Mouse (Mus musculus) gastrocnemius, postnatal 10 days (tissue): ENCODE measurements at regions not wholly inside any gene's neighbourhood (a gene's known extent, or its start where the extent isn't known, plus 50 kb on each side); places are given as distances from the start of the nearest gene placed in this dataset.

Experiments
- DNase-seq: peaks from one replicate; pipeline ENCODE4 v3.0.0; 2021; ENCODE audit warnings: mixed read lengths

GRCm38 (mm10) chr3:14952169-14952729 is 66.2 kb downstream of the Car2 start:
- DNase-seq, result no peak

DNA sequence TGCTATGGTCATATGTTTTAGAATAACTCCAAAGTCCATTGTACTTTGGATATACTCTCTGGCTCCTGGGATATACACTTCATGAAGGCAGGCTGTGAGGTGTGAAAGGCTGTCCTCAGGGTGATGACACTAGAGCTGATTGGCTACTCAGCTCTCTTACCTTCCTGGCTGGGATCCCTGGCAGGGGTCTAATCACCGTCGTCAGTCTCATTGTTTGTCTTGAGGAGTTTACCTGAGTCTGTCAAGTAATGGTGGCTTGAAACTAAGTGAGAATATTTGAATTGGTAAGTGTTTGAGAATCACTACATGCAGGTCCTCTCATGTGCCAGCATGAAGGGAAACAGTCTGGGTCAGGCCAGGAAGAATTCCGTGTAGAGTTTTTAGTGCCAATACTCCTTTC is 66.9 kb downstream of the Car2 start:
- DNase-seq, result no peak

DNA sequence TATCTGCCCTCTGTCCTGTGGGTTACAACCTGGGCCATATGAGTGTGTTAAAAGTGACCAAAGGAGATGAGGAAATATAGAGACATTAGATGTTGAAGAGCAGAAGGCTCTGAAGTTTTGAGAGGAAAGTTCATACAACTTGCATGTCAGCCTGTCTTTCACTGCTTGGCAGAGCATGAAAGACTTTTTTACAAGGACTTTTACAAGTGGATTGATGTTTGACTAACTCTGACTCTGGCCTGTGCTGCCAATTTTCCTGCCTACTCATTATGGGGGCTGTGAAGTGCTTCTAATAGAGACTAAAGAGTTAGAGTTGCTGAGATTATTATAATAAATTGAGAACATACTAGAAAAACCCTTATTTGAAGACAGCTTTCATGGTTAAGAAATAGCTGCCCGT is 71.4 kb downstream of the Car2 start:
- DNase-seq, result no peak

GRCm38 (mm10) chr3:14958277-14958676 is 72.2 kb downstream of the Car2 start:
- no peak for DNase-seq

GRCm38 (mm10) chr3:14959586-14959985 is 73.5 kb downstream of the Car2 start:
- DNase-seq, result no peak

GRCm38 (mm10) chr3:14964795-14965194 is 78.7 kb downstream of the Car2 start:
- no peak for DNase-seq

GRCm38 (mm10) chr3:14965438-14966044 is 79.5 kb downstream of the Car2 start:
- DNase-seq, result no peak

DNA sequence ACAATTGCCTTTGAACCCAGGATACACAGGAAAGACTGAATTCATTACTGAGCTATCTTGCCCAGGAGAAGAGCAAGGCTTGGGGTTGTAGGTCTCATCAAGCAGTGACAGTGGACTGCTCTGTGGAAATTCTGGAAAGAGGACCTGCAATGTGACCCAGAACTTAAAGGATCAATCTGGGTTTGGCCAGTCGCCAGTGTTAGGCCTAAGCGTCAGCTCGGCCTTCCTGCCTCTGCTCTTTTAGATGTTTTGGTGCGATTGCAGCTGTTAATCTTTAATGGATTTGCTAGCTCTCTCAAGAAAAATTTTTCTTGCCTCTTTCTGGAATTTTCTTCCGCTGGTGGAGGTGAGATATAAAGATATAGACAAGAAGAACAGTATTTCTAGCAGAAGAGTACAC is 81.2 kb downstream of the Car2 start:
- DNase-seq, result no peak

DNA sequence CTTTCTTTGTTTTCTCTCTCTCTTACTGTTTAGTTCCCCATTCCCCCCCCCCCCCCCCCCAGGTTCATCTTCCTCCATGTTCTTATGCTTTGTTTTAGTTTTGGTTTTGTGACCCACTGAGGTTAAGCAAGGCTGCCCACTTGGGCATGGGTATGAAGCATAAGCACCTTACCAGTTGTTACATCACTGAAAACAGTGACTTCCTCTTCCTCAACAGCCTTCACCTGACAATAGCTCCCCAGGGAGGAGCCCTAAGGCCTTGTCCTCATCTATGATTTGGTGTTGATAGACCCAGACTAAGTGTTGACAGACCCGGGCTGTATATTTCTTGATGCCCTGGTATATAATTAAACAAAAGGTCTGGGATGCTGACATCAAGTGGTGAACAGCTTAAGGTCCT is 82.3 kb downstream of the Car2 start:
- no peak for DNase-seq

GRCm38 (mm10) chr3:14969698-14970097 is 83.6 kb downstream of the Car2 start:
- DNase-seq, result no peak

GRCm38 (mm10) chr3:14971647-14972046 is 85.6 kb downstream of the Car2 start:
- DNase-seq, result no peak

- DNase-seq, result no peak
Measured at GRCm38 (mm10) chr3:14974758-14975157, 88.7 kb downstream of the Car2 start.

DNA sequence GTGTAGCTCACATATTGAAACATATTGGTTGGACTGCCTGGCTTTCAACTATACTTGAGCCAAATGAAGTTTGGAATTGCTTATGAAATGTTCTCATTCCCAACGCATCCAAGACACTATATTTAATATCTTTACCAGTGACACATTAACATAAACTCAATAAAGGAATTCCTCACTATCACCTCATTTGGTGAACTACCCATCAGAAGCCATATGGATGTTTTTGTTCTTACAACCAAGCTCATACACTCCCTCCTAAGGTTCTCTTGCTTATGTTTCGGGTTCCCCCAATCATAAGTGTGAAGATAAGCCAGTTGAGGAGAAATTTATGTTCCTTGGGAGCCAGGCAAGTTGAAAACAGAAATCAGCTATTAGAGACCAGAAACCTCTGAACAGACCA is 89.1 kb downstream of the Car2 start:
- DNase-seq, result no peak

GRCm38 (mm10) chr3:14979116-14979613 is 93.1 kb downstream of the Car2 start:
- DNase-seq, result no peak

DNA sequence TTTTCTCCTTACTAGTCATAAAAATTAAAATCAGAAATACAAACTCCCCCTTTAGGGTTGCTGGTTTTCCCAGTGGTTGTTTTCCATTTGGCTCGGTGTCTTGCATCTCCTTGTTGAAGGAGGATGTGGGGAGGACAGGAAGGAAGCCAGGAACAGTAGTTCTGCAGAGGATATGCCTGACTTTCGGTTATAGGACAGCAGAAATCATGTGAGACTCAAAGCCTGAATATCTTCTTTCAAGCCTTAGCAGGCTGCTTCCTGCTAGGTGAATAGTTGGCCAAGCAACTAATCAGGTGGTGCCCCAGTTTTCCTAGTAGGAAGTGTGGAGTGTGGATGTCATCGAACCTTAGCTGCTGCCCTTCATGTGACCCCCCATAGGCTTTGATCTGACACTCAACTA is 103.6 kb downstream of the Car2 start:
- DNase-seq, result no peak

DNA sequence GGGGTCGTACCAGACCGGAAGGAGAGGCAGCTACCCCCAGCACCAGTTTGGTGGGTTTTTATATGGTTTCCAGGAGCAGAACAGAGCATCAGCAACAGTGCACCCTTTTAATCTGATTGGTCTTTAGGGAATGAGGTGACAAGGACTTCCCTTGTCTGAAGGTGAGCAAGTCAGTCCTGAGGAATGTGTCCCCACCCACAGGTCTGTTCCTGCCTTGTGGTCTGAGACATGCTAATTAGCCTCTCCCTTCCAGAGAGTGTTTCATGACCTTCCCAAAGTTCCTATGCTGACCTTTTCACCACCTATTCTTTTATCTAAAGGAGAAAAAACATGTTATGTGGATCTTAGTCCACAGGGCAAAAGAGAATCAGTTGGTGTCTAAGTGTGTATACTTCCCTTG is 107.9 kb downstream of the Car2 start:
- no peak for DNase-seq

- DNase-seq, result no peak
Measured at GRCm38 (mm10) chr3:14997241-14997640, 111.2 kb downstream of the Car2 start.

GRCm38 (mm10) chr3:14998521-14998920 is 112.4 kb downstream of the Car2 start:
- no peak for DNase-seq

GRCm38 (mm10) chr3:14999411-14999810 is 113.3 kb downstream of the Car2 start:
- no peak for DNase-seq

DNA sequence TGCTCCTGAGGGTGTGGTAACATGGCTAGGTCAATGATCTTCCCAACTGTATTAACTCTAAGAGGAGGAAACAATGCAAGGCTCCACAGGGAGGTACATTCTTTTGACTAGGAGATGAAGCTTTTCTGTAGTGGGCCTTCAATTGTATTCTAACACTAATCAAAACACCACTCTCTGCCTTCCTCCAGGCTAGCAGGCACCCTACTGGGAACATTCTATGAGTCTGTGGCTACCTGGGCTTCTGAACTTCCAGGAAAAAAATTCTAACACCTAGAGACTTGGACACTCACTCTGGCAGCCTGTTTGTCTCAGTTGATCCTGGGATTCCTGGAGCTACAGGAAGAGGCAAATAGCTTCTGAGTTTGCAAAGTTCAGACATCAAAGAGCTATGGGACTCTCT is 113.8 kb downstream of the Car2 start:
- DNase-seq, result no peak

DNA sequence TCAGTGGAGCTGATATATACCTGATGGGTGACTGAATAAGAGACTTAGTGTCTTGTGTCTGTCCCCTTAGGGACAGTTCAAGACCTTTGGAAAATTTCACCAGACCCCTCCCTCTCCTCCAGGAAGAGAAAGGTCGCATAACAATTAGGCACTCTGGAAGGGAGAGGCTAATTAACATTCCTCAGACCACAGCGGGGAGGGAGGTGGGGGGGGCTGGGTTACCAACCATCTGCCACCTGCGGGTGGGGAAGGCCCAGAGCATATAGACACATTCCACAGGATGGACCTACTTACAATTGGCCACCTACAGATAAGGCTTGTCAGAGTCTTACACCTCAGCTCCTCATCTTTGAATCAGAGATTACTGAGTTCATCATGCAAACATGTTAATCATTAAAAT is 114.6 kb downstream of the Car2 start:
- no peak for DNase-seq

GRCm38 (mm10) chr3:15007821-15008220 is 121.7 kb downstream of the Car2 start:
- DNase-seq, result no peak

GRCm38 (mm10) chr3:15008501-15008900 is 122.4 kb downstream of the Car2 start:
- DNase-seq, result no peak

DNA sequence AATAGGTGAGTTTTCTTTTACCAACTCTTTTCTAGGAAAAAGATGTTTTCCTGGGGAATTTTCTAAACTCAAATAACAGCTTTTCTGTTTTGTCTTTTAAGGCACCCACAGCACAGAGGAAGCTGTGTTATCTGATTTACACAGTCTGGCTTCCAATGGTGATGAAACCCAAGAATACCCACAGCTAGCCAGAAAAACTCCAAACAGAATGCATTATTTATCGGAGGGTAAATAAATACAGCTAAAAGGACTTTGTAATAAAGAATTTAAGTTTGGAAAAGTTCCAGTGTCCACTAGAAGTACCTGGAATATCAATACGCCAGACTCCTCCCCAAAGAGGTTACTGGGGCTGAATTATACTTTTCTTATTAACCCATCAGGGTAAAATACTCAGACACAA is 123.7 kb downstream of the Car2 start:
- DNase-seq, result no peak

DNA sequence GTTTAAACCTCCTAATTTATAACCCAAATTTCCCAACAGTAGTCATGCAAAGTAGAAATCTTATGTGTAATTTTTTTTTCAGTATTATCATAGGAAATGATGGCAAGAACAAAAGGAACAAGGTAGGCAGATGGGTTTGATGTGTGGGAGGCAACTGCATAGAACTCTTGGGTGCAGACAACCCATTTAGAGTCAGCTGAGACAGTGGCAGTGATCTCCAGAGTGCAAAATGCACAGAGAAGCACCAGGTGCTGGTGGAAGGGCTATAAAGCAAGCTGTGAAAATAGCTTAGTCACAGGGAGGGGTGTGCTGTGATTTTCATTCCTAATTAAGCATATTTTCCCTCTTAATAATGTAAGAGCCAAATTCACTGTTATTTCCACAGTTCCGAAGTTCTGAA is 130.5 kb downstream of the Car2 start:
- no peak for DNase-seq
